Mouse (Mus musculus): ENCODE measurements around the gene Nectin3.

Nectin3 gene

DNA sequence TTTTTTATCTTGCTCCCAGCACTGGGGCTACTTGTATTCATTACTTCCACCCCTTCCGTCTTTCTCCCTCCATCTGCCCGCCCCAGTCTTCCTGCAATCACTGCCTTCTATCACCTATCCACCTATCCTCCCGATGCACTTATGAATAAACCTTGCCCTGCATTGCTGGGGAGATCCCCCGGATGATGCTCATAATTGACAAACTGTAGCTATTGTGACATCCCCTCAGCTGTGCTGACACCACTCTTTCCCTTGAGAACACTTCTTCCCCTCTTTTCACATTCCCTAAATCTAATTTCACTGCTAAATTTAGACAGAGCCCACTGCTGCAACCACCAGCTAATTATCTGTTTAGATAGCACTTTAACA is at the start of gene Nectin3:
Gene Nectin3 (minus strand): TSS at position 105 of the 369 bp plus-strand sequence.
- no peak for DNase-seq (ENCODE audit: low read depth in 1 of 2, low spot score in 2 of 2)

DNA sequence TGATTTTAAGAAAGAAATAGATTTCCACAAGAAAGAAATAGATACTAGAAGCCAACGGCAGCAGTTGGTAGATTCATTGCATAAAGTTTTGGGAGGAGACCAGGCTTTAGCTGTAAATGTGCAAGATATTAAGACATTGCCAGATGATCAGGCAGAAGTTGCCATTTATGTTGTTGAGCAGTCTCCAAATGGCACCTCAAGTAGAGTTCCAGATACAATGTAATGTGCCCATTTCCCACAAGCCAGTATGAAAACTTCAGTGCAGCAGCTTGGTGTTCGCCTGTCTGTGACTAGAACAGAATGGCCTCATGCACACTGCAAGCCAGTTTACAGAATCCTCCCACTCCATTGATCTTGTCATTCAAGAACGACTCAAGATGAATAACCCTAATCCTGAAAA is 39.8 kb upstream of the Nectin3 start:
- no peak for DNase-seq (ENCODE audit: low read depth in 1 of 2, low spot score in 2 of 2)

DNA sequence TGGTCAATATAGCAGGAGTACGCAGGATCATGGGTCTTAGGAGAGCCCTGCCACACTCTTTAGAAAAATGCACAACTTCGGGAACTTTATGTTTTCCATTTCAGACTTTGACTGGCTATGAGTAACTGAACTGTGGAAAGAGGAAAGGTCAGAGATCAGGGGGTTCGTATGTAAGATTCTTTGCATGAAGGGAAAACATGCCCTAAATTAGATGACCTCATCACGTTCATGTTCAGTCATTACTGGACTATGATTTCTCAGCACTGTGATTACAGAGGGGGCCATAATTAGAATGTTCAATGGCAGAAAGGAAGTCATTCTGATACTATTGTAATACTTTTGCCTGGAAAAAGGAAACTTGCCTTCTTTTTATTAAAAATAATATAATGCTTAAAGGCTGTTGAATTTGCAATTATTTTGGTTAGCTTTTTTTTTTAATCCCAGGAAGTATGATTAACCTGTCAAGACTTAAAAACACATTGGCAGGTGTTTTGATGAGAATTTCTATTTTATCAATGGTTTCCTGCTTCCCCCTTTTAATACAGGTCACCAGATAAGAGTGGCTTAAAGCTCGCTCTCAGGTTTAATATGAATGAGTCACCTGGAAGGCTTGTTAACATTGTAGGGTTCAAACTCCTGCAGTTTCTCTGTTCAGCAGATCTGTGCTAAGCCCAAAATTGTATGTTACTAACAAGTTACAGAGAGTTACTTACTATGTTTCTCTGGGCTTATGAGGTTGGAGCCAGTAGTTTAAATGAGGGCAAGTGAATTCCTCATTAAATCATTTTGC is 34.3 kb upstream of the Nectin3 start:
- no peak for DNase-seq (ENCODE audit: low read depth in 1 of 2, low spot score in 2 of 2)

DNA sequence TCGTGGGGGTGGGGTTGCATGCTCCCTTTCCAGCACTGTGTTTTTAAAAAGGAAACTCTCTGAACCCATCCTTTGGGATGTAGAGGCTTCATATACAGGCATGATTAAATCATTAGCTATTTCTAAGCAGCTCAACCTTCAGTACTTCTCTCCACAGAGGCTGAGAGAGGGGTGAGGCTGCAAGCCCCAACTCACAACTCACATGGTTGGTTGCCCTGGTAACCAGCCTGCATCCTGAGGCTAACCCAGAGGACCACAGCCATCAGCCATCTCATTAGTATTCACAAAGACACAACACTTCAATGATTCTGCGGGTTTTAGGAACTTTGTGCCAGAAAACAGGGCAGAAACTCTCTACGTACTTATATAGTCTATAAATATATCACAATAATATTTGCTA is 32.7 kb upstream of the Nectin3 start:
- no peak for DNase-seq (ENCODE audit: low read depth in 1 of 2, low spot score in 2 of 2)

DNA sequence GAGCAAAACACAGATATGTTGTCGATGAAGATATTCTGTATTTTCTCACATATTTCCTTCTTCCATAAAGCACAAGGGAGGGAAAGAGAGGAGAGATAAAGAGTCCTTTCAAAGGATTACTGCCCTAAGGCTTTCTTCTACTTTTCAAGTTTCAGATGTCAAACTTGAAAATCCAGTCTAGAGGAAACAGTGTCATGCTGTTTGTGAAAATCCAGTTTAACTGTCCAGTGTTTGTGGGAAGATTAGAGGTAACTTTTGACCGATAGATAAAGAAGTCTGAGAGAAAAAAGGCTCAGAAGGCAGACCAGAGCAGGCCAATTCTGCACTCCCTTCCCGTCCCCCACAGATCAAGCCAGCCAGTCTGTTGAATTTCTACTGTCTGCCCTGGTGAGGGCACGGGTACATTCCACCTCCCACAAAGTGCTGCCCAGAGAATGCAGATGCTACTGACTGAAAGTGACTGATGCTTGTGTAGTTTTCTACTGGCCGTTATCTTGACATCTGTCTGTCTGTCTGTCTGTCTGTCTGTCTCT is 22.6 kb upstream of the Nectin3 start:
- no peak for DNase-seq (ENCODE audit: low read depth in 1 of 2, low spot score in 2 of 2)

DNA sequence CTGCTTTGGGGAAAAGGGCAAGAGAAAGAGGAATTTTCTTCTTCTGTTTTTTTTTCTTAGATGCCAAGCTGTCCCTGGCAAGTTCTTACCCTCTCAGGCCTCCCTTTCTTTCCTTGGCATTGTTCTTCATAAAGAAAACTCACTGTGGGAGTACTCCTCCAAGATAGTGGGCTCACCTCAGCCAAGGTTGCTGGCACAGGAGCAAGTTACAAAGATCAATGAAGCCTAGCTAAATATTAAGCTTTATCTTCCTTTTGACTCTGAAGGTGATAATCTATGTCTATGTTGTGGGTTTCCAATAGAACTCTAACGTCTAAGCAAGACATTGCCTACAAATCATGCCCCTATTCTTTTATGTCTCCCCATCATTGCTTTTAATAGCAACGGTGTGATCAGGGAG is 21.3 kb upstream of the Nectin3 start:
- no peak for DNase-seq (ENCODE audit: low read depth in 1 of 2, low spot score in 2 of 2)

DNA sequence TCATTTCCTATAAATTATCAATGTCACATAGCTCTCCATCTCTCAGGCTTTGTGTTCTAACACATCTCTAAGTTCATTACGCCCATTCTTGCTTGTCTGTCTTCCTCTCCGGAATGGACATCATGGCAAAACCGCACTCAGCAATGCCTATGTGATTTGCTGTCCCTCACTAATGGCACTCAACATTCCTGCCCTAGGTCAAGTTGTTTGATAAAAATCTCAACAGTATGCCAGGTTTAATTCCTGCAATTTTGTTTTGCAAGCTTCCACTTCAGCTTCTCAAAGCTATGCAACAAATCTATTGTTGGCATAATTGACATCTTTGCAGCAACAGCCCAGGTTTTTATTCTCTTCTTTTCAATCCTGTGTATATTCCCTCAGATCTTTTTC is 9.6 kb upstream of the Nectin3 start:
- no peak for DNase-seq (ENCODE audit: low read depth in 1 of 2, low spot score in 2 of 2)

DNA sequence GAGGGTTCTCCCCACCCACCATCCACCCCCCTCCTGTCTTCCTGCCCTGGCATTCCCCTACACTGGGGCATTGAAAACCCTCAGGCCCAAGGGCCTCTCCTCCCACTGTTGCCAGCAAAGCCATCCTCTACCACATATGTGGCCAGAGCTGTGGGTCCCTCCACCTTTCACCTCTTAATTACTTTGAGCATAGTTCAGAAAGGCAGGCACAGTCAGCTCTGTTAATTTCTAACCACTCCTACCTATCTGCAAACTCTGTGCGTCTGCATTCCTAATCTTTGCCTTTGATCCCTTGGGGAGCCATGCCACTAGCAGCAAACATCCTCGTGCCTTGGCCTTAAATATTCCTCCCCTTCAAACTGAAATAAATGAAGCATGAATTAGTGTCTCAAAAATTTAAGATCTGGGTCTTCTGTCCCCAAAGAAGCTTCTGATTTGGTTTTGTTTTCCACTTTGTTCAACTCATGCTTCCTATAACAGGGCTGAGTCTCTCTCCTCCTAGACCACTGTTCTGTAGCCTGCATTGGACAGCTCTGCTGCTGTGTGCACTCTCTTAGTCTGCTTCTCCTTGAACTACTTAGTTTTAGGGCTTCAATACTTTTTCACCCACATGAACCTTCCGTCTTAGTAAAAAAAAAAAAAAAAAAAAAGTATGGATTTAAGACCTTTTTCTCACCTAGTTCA is 9.1 kb upstream of the Nectin3 start:
- DNase-seq (ENCODE audit: low read depth in 1 of 2, low spot score in 2 of 2) = no peak

DNA sequence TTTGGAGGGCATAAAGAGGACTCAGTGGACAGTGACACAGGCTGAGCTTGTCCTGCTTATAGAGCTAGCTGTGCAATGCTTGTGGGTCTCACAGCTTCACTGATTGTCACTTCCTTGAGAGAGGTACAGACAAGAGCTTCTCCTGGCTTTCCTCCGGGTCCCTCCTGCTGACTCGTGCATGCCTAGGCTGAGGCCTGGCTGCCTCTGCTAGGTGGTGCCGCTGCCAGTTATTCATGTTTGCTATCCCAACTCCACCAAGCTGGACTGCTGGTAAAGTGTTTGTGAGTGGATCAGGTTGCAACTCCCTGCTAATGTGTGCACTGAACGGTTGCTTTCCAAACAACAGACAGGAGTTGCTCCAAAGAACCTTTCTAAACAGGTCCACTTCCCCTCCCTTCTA is 5.7 kb upstream of the Nectin3 start:
- no peak for DNase-seq (ENCODE audit: low read depth in 1 of 2, low spot score in 2 of 2)

DNA sequence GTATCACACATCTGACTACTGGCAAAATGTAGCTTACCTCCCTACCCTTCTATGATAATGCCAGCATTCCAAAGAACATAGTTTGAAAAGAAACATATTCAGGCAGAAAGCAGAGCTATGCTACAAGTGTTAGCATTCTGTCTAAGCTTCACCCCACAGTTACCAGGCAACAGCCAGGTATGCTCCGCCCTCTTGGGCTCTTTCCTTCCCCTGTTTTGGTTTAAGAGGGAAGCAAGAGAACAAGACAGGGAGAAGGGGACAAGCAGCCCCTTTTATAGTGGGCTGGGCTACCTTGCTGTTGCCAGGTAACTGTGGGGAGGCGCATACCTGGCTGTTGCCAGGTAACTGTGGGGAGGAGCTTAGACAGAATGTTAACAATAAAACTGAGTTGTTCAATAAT is 4.0 kb upstream of the Nectin3 start:
- DNase-seq (ENCODE audit: low read depth in 1 of 2, low spot score in 2 of 2) = no peak

DNA sequence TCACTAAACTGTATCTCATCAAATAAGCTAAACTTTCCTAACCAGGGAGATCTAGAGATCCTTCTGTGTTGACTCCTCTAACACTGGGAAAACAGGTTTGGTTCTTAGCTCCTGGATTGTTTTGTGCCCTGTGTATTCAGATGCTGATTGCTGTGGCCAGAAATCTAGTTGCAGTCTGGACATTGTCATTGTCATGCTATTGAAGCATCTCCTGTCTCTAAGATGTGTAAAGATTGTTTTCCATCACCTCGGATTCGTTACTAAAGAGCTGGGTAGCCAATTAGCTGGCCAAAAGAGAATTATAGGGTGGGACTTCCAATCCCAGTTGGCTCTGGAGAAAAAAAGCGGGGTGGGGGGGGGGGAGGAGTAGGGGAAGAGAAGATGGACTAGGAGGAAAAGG is 2.4 kb upstream of the Nectin3 start:
- DNase-seq (ENCODE audit: low read depth in 1 of 2, low spot score in 2 of 2) = no peak

DNA sequence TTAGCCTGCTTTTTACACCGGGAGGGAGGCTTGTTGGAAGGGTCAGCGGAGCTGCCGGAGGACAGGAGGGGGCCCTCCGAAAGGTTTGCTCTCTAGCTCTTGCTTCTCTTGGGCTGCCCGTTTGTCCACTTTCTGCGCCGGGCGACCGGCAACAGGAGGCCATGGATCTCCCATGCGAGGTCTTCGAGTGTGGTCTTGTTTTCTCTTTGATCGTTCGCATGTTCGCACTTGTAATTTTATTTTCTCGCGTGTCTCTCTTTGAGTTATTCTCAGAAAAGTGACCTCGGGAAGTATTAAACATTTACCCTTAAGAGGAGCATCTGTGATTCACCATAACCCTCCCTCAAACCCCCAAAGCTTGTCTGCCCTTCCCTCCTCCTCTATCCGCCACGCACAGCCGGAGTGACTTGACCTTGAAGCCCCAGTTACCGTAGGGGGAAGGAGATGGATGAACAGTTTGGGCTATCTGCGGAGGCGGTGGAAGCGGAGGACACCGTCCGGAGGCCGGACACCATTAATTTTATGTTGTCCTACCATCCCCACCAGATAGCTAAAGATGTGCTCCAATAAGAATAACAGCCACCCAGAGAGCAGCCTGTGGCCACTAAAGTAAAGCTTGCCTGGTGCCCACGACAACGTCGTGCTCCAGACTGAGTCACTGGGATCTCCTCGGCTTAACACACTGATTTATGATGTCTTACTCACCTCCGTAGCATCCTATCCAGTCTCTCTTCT is 472 bp downstream of the Nectin3 start:
- DNase-seq (ENCODE audit: low read depth in 1 of 2, low spot score in 2 of 2) = no peak

DNA sequence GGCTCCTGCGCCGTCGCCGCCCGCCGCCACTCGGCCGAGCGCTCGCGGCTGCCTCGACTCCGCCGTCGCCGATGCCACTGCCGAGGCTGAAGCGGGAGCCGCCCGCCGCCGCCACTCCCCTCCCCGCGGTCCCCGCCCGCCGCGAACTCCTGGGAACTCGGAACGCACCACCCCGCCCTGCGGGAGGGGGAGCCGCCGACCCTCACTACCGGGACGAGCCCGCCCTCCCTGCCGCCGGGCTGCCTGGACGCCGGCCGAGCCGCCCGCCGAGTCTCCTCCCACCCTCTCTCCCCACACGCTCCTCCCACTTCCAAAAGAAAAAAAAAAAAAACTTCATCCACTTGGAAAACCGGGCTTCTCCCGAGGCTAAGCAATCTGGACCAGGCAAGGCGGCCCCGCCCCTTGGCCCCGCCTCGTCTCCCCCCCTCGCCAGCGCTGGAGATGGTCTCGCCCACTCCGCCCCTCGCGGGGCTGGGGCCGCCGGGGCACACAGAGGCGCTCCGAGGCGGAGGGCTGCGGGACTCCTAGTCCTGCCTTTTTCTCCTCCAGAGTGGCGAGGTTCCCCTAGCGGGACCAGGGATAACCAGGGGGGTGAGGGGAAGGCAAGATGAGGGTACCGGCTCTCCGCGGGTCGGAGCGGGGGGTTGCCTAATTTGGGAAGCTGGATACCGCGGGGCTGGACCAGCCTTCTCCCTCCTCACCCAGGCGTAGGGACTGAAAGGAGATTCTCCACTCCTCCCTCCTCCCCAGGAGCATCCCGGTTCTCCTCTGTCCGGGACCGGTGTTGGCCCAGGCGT is 1.2 kb downstream of the Nectin3 start:
- DNase-seq (ENCODE audit: low read depth in 1 of 2, low spot score in 2 of 2) = no peak

DNA sequence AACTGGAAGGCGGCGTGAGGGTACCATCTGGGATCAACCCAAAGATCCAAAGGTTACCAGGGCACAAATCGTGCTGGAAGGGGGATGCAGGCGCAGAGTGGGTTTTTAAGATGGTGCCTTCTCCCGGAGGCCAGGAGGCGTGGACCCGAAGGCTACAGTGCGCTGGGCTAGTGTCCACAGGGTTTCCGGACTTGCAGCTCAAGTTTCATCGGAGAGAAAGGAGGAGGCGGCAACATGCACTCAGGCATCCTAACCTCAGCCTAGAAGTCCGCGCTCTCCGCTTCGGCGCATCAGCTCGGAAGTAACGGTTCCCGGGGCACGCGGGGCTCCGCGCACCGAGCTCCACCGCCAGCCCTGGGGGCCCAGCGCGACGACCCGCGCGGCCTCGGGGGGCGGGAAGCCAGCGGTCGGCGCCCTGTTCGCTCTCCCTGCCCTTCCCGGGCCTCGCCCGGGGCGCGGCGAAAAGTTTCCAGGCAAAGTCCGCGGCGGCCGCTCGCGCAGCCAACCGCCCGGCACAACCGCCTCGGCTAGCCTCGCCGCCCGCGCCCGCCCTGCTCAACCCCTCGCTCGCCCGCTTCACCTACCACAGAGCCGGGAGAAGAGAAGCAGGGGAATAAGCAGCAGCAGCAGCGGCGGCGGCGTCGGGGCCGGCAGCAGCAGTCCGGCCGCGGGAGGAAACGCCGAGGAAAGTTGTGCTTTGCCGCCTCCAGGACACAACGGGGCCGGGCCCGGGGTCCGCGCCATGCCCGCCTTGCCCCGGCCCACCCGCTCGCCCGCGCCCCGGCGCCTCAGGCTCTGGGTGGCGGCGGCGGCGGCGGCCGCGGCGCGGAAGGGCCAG is 2.1 kb downstream of the Nectin3 start:
- DNase-seq (ENCODE audit: low read depth in 1 of 2, low spot score in 2 of 2) = no peak

DNA sequence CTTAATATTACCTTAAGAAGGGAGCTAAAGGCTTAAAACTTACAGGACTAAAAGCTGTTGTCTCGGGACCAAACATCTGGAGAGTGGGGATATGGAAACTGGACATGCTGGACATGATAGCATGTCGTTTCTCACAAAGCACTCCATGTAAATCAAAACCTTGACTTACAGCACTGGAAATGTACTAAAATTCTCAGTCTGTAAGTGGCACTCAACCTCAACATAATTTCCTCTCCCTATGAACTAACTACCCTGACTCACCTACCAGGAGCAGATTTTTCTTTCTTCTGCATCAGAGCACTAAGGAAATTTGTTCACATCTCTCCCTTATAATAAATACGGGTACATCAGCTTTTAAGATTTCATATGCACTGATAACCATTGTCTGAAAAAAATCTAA is 3.1 kb downstream of the Nectin3 start:
- no peak for DNase-seq (ENCODE audit: low read depth in 1 of 2, low spot score in 2 of 2)

DNA sequence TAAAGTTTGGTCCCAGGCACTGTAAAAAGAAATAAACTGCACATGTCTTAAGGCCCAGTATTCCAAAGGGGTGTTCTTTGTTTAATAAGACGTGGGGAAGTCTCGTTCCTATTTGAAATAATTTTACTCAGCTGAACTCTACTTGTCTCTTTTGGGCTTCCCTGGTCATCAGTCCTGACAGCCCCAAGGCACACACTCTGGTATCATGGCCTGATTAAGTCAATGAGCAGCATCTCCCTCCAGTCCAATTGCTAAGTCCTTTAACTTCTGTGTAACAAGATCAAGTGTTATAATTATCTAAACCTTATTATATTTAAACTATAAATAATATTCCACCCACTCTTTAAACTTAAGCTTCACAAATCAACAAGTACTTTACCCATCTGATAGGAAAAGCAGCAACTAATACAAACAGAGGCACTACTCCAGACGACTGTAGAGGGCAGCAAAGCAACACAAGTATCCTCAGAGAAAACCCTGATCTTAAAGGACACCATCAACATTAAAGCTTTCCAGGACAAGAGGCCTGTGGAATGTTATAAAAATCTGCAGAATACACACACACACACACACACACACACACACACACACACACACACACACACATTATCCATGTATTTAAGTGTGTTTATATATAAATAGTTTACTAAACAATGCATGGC is 10.8 kb downstream of the Nectin3 start:
- no peak for DNase-seq (ENCODE audit: low read depth in 1 of 2, low spot score in 2 of 2)

DNA sequence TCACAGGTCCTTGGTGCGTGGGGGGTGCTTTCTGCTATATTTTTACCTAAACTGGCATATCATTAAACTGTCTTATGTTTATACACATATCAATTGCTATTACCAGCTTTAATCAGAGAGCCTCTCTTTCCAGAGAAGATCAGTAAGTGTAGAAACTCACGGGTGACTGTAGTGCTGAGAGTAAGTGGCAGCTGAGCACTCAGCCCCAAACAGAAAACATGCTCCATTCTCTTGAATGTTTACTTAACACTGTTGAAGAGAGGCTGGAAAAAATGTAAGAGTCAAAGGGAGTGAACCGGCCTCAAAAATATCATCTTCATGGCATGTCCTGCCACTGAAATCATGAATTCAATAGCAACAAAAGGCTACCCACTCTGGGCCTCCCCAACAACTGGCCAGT is 21.0 kb downstream of the Nectin3 start:
- DNase-seq (ENCODE audit: low read depth in 1 of 2, low spot score in 2 of 2) = no peak

DNA sequence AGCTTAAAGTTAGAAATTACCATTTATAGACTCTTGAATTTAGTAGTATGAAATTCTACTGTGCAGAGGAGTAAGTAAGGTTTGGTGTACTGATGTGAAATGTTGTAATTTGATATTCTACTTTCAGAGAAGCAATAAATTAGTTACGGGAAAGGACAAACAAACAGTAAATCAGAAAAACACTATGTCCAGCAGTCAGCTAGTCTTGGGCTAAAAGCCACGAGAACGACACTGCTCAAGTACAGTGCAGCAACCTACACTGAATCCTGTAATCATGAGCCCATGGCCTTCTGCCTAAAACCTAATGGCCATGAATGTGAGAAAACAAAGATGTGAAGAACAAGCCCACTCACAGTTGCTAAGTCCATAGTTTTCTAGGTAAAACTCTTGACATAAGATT is 46.9 kb downstream of the Nectin3 start:
- DNase-seq (ENCODE audit: low read depth in 1 of 2, low spot score in 2 of 2) = no peak

DNA sequence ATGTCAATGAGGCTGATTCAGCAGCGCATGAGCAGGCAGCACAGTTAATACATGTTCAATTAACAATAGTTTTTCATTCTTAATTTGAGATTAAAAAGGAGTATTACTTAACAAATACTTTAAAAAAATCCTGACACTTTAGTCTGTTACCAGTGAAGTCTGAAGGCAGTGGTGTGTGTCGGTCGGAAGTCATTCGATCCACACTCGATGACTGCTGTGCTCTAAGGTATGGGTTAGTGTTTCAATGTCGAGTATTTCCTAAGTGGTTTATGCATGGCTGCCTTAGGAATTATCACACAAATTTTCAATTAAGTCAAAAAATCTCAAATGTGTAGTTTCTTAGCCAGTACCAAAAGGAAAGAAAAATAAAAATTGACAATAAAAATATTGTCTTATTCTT is 49.3 kb downstream of the Nectin3 start:
- no peak for DNase-seq (ENCODE audit: low read depth in 1 of 2, low spot score in 2 of 2)

DNA sequence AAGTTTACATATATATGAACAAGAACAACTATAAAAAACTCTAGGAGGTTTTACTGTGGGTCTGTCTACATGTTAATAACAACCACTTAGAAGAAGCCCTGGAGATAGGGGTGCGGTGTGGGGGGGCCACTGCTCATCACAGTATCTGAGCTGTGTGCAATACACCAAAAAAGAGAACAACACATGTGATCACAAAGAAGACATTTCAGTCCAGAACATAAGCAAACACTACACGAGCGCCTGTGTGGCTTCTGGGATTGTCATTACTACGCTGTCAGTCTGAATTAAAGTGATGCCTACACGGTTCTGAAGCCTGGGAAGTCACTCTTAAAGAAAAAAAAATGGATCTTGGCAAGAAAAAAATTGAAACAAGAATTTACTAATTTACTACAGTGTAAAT is 67.0 kb downstream of the Nectin3 start:
- DNase-seq (ENCODE audit: low read depth in 1 of 2, low spot score in 2 of 2) = no peak
